Mouse (Mus musculus) MN1 (cell line): Measurements from ENCODE around the gene Dek.

ENCODE experiments used
- DNase-seq: peaks from one replicate; pipeline ENCODE4 v3.0.0-alpha.2; 2016; ENCODE audit warnings: low spot score

Dek gene

GRCm38 (mm10) chr13:47105711-47106579 is at the start of gene Dek:
Gene Dek (minus strand): TSS chr13:47106201.
- DNase-seq, result peak; percentile 92

- DNase-seq, result no peak
These were observed 48.9 kb upstream of the Dek start for GRCm38 (mm10) chr13:47154866-47155265.

GRCm38 (mm10) chr13:47153206-47153605 is 47.2 kb upstream of the Dek start:
- no peak for DNase-seq

GRCm38 (mm10) chr13:47152390-47152789 is 46.4 kb upstream of the Dek start:
- DNase-seq, result peak; percentile 67

GRCm38 (mm10) chr13:47151060-47151459 is 45.1 kb upstream of the Dek start:
- no peak for DNase-seq

- no peak for DNase-seq
These were observed 44.0 kb upstream of the Dek start for GRCm38 (mm10) chr13:47149993-47150392.

GRCm38 (mm10) chr13:47148573-47148972 is 42.6 kb upstream of the Dek start:
- no peak for DNase-seq

GRCm38 (mm10) chr13:47146388-47146787 is 40.4 kb upstream of the Dek start:
- DNase-seq, result no peak

GRCm38 (mm10) chr13:47145939-47146338 is 39.9 kb upstream of the Dek start:
- no peak for DNase-seq

GRCm38 (mm10) chr13:47142764-47143163 is 36.8 kb upstream of the Dek start:
- no peak for DNase-seq

GRCm38 (mm10) chr13:47135741-47136140 is 29.7 kb upstream of the Dek start:
- no peak for DNase-seq

- DNase-seq, result no peak
These were observed 28.8 kb upstream of the Dek start for GRCm38 (mm10) chr13:47134836-47135235.

GRCm38 (mm10) chr13:47133058-47133457 is 27.1 kb upstream of the Dek start:
- no peak for DNase-seq

GRCm38 (mm10) chr13:47129090-47129489 is 23.1 kb upstream of the Dek start:
- no peak for DNase-seq

GRCm38 (mm10) chr13:47125595-47125994 is 19.6 kb upstream of the Dek start:
- DNase-seq, result no peak

- DNase-seq, result no peak
These were observed 19.0 kb upstream of the Dek start for GRCm38 (mm10) chr13:47124986-47125385.

GRCm38 (mm10) chr13:47124449-47124848 is 18.4 kb upstream of the Dek start:
- no peak for DNase-seq

GRCm38 (mm10) chr13:47122537-47123430 is 16.8 kb upstream of the Dek start, which contains the start of gene Rnf144b:
Gene Rnf144b (plus strand): TSS chr13:47122656.
- peak; percentile 16 for DNase-seq

- no peak for DNase-seq
These were observed 15.4 kb upstream of the Dek start for GRCm38 (mm10) chr13:47121333-47121889.

GRCm38 (mm10) chr13:47116000-47116399 is 10.0 kb upstream of the Dek start:
- DNase-seq, result no peak

- no peak for DNase-seq
These were observed 6.9 kb upstream of the Dek start for GRCm38 (mm10) chr13:47112924-47113323.

- DNase-seq, result no peak
These were observed 6.1 kb upstream of the Dek start for GRCm38 (mm10) chr13:47112056-47112455.
